Mouse (Mus musculus): ENCODE measurements at regions not wholly inside any gene's neighbourhood (a gene's known extent, or its start where the extent isn't known, plus 50 kb on each side); places are given as distances from the start of the nearest gene placed in this dataset.

GRCm38 (mm10) chr14:24646239-24646848 is 159.4 kb downstream of the Rps24 start:
- H3K9me3 ChIP-seq (ENCODE audit: control insufficient read depth, low read length), result no peaks in the 10 kb centered on the region
- 77% methylated on average over 6 of the region's 6 CpGs for WGBS
- peak; percentile 62 for TF ChIP-seq CTCF (IDR thresholded peaks at IDR 0.05; ENCODE audit: low read depth)
- TF ChIP-seq EP300 (optimal IDR thresholded peaks at IDR 0.05), result no peak
- no peaks in the 10 kb centered on the region for H3K36me3 ChIP-seq (ENCODE audit: control insufficient read depth, insufficient read depth, low read length)
- no peaks in the 10 kb centered on the region for H3K27me3 ChIP-seq (ENCODE audit: control insufficient read depth, insufficient read depth, low read length)
- no peak overlapping the region for H3K4me2 ChIP-seq (replicated peaks; ENCODE audit: low read depth)
- H3K9ac ChIP-seq (ENCODE audit: low read length), result no peak overlapping the region
- no peak overlapping the region for H3K4me3 ChIP-seq (ENCODE audit: low read depth, low read length)
- DNase-seq (ENCODE audit: low spot score) (no peak), ATAC-seq (ENCODE audit: low FRiP score, low TSS enrichment) (no peak)
- H3K27ac ChIP-seq (replicated peaks), result no peak overlapping the region
- H3K4me1 ChIP-seq (replicated peaks; ENCODE audit: control insufficient read depth, insufficient read depth), result no peaks in the 10 kb centered on the region

GRCm38 (mm10) chr14:24647722-24648121 is 160.8 kb downstream of the Rps24 start:
- Histone ChIP-seq H3K9me3 (ENCODE audit: control insufficient read depth, low read length) (no peaks in the 10 kb centered on the region), H3K4me3 (ENCODE audit: low read depth, low read length) (no peak overlapping the region), H3K4me2 (replicated peaks; ENCODE audit: low read depth) (no peak overlapping the region), H3K27ac (replicated peaks) (no peak overlapping the region), H3K4me1 (replicated peaks; ENCODE audit: control insufficient read depth, insufficient read depth) (no peaks in the 10 kb centered on the region), H3K36me3 (ENCODE audit: control insufficient read depth, insufficient read depth, low read length) (no peaks in the 10 kb centered on the region), H3K9ac (ENCODE audit: low read length) (no peak overlapping the region), H3K27me3 (ENCODE audit: control insufficient read depth, insufficient read depth, low read length) (no peaks in the 10 kb centered on the region)
- 83% methylated on average over 4 of the region's 4 CpGs for WGBS
- ATAC-seq (ENCODE audit: low FRiP score, low TSS enrichment), result no peak
- no peak for DNase-seq (ENCODE audit: low spot score)
- TF ChIP-seq CTCF (IDR thresholded peaks at IDR 0.05; ENCODE audit: low read depth) (no peak), EP300 (optimal IDR thresholded peaks at IDR 0.05) (no peak)

GRCm38 (mm10) chr14:24650195-24650901 is 163.4 kb downstream of the Rps24 start:
- H3K27ac ChIP-seq (replicated peaks), result no peak overlapping the region
- no peak overlapping the region for H3K4me3 ChIP-seq (ENCODE audit: low read depth, low read length)
- WGBS, result 42% methylated on average over 7 of the region's 7 CpGs
- DNase-seq (ENCODE audit: low spot score) (no peak), ATAC-seq (ENCODE audit: low FRiP score, low TSS enrichment) (no peak)
- TF ChIP-seq CTCF (IDR thresholded peaks at IDR 0.05; ENCODE audit: low read depth) (peak; percentile 48), EP300 (optimal IDR thresholded peaks at IDR 0.05) (no peak)
- no peaks in the 10 kb centered on the region for H3K4me1 ChIP-seq (replicated peaks; ENCODE audit: control insufficient read depth, insufficient read depth)
- H3K9ac ChIP-seq (ENCODE audit: low read length), result no peak overlapping the region
- no peaks in the 10 kb centered on the region for H3K27me3 ChIP-seq (ENCODE audit: control insufficient read depth, insufficient read depth, low read length)
- H3K9me3 ChIP-seq (ENCODE audit: control insufficient read depth, low read length), result no peaks in the 10 kb centered on the region
- H3K36me3 ChIP-seq (ENCODE audit: control insufficient read depth, insufficient read depth, low read length), result no peaks in the 10 kb centered on the region
- H3K4me2 ChIP-seq (replicated peaks; ENCODE audit: low read depth), result no peak overlapping the region

GRCm38 (mm10) chr14:24650902-24651270 is 164.0 kb downstream of the Rps24 start:
- Histone ChIP-seq H3K36me3 (ENCODE audit: control insufficient read depth, insufficient read depth, low read length) (no peaks in the 10 kb centered on the region), H3K9me3 (ENCODE audit: control insufficient read depth, low read length) (no peaks in the 10 kb centered on the region), H3K9ac (ENCODE audit: low read length) (no peak overlapping the region), H3K4me2 (replicated peaks; ENCODE audit: low read depth) (no peak overlapping the region), H3K4me3 (ENCODE audit: low read depth, low read length) (no peak overlapping the region), H3K27me3 (ENCODE audit: control insufficient read depth, insufficient read depth, low read length) (no peaks in the 10 kb centered on the region), H3K4me1 (replicated peaks; ENCODE audit: control insufficient read depth, insufficient read depth) (no peaks in the 10 kb centered on the region), H3K27ac (replicated peaks) (no peak overlapping the region)
- 33% methylated on average over 12 of the region's 12 CpGs for WGBS
- DNase-seq (ENCODE audit: low spot score), result peak; percentile 34
- TF ChIP-seq EP300 (optimal IDR thresholded peaks at IDR 0.05) (no peak), CTCF (IDR thresholded peaks at IDR 0.05; ENCODE audit: low read depth) (no peak)
- ATAC-seq (ENCODE audit: low FRiP score, low TSS enrichment), result 0 out of 2 replicates have a peak, but pooled peaks have one; percentile 32

- H3K9ac ChIP-seq (ENCODE audit: low read length), result no peak overlapping the region
- no peak overlapping the region for H3K4me2 ChIP-seq (replicated peaks; ENCODE audit: low read depth)
- H3K36me3 ChIP-seq (ENCODE audit: control insufficient read depth, insufficient read depth, low read length), result no peaks in the 10 kb centered on the region
- H3K27ac ChIP-seq (replicated peaks), result no peak overlapping the region
- no peaks in the 10 kb centered on the region for H3K9me3 ChIP-seq (ENCODE audit: control insufficient read depth, low read length)
- 57% methylated on average over 2 of the region's 2 CpGs for WGBS
- DNase-seq (ENCODE audit: low spot score) (no peak), ATAC-seq (ENCODE audit: low FRiP score, low TSS enrichment) (no peak)
- no peaks in the 10 kb centered on the region for H3K4me1 ChIP-seq (replicated peaks; ENCODE audit: control insufficient read depth, insufficient read depth)
- no peak overlapping the region for H3K4me3 ChIP-seq (ENCODE audit: low read depth, low read length)
- TF ChIP-seq EP300 (optimal IDR thresholded peaks at IDR 0.05), result no peak
- TF ChIP-seq CTCF (IDR thresholded peaks at IDR 0.05; ENCODE audit: low read depth), result no peak
- H3K27me3 ChIP-seq (ENCODE audit: control insufficient read depth, insufficient read depth, low read length), result no peaks in the 10 kb centered on the region
Measured at GRCm38 (mm10) chr14:24652591-24652990, 165.7 kb downstream of the Rps24 start.

GRCm38 (mm10) chr14:24655580-24655979 is 168.7 kb downstream of the Rps24 start:
- WGBS, result 43% methylated on average over 9 of the region's 9 CpGs
- no peak overlapping the region for H3K4me2 ChIP-seq (replicated peaks; ENCODE audit: low read depth)
- peak; percentile 23 for DNase-seq (ENCODE audit: low spot score)

More at GRCm38 (mm10) chr14:24655580-24655979, 168.7 kb downstream of the Rps24 start:
- no peaks in the 10 kb centered on the region for H3K9me3 ChIP-seq (ENCODE audit: control insufficient read depth, low read length)
- H3K36me3 ChIP-seq (ENCODE audit: control insufficient read depth, insufficient read depth, low read length), result no peaks in the 10 kb centered on the region
- H3K4me1 ChIP-seq (replicated peaks; ENCODE audit: control insufficient read depth, insufficient read depth), result no peaks in the 10 kb centered on the region
- ATAC-seq (ENCODE audit: low FRiP score, low TSS enrichment), result peak; percentile 45; the same call in 1 of the 2 replicates
- TF ChIP-seq EP300 (optimal IDR thresholded peaks at IDR 0.05) (no peak), CTCF (IDR thresholded peaks at IDR 0.05; ENCODE audit: low read depth) (no peak)
- H3K9ac ChIP-seq (ENCODE audit: low read length), result no peak overlapping the region
- H3K27me3 ChIP-seq (ENCODE audit: control insufficient read depth, insufficient read depth, low read length), result no peaks in the 10 kb centered on the region
- no peak overlapping the region for H3K4me3 ChIP-seq (ENCODE audit: low read depth, low read length)
- H3K27ac ChIP-seq (replicated peaks), result no peak overlapping the region

Measured in stomach, postnatal 0 days (tissue).